Mouse (Mus musculus) kidney, postnatal 14 days (tissue): Measurements from ENCODE around the gene Paxbp1.

Experiments
- DNase-seq: peaks from one replicate; pipeline ENCODE4 v3.0.0; 2022; ENCODE audit warnings: mixed read lengths

Paxbp1 gene

DNA sequence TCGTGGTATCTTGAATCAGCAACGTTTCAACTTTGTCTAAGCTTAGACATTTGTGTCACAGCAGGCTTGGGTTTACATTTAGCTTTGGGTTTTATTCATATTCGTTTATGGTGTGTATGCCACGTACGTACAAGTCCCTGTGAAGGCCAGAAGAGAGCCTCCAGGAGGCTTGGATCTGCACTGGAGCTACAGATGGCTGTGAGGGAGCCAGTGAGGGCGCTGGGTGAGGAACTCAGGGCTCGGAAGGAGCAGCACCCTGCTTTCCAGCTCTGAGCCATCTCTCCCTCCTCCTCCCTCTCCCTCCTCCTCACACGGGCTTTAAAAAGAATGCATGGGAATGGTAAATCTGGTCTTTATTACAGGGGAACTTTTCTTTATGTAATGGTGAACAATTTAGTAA lies 9.3 kb upstream of the Paxbp1 start:
- DNase-seq, result no peak

DNA sequence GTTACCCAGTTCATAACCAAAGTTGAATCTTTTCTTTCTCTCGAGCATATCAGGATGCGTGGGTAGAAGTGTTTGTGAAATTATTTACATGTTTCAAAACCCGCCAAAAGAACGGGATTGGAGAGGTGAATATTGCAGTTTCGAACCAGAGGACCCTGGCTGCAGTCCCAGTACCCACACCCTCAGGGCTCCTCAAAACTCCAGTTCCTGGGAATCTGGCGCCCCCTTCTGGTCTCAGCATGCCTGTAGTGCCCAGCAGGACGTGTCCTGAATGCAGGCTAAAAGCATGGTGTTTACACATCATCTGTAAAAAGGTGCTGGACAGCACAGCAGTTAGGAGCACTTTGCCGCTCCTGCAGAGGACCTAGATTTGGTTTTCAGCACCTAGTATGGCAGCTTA lies 1.2 kb upstream of the Paxbp1 start:
- DNase-seq, result peak; percentile 41

DNA sequence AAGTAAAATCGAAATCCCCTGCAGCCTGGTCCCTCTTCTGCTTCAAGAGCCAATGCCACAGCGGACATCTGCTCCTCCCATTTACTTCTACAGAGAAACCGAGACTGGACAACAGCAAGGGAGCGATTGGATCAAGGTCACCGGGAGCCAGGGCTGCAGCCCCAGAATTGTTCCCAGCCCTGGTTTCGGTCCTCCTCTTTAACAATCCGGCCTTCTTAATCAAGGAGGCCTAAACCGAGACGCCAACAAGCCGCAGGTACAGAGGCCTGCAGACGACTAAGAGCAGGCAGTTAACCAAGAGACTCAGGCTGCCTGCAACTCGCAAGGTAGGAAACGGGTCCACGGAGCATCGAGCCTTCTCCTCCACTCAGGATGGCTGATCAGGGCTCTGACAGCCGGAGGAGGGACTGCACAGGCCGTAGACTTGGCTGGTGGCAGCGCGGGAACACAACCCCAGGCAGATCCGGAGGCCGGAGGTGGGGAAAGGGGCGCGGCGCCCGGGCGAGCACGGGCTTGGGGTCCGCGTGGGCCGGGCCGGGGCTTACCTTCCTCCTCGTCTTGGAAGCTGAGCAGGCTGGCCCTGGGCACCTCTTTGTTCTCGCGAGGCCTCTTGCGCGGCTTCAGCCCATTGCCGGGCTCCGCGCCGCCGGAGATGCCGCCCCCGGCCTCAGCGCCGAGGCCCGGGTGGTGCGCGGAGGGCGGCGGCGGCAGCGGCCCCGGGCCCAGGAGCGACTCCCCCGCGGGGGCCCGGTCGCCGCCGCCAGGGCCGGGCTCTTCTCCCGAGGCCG lies 688 bp downstream of the Paxbp1 start:
- DNase-seq, result peak; percentile 76

DNA sequence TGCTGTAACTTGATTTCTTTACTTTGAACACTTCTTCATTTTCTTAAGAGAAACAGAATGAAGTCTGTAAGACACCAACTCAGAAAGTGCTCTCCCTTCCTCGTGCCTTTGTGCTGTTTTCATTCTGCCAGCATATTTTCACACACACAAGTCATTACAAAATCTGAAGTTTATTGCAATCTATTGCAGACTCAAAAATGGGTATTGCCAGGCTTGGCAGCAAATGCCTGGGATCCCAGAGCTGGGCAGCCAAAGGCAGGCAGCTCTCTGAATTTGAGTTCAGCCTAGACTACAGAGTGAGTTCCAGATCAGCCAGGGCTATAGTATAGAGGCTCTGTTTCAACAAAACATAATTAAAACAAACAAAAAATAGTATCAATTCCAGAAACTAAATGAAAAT lies 1.7 kb downstream of the Paxbp1 start:
- DNase-seq, result no peak

DNA sequence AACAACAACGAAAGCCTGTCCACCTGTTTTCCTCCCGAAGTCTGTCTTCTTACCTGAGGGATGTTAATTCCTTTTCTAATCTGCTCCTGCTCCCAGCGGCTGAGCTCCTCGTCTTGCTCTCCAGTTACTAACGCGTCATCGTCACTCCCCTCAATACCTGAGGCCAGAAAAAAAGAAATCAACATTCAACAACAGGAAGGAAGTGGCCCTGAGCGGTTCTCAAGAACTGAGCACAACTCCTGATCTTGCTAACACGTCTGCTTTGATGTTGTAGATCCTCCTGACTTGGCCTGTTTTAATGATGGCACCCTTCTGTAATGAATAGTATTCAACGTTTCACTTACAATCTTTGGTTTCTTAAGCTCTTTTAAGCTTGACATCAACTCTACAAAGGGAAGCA lies 8.5 kb downstream of the Paxbp1 start:
- no peak for DNase-seq

DNA sequence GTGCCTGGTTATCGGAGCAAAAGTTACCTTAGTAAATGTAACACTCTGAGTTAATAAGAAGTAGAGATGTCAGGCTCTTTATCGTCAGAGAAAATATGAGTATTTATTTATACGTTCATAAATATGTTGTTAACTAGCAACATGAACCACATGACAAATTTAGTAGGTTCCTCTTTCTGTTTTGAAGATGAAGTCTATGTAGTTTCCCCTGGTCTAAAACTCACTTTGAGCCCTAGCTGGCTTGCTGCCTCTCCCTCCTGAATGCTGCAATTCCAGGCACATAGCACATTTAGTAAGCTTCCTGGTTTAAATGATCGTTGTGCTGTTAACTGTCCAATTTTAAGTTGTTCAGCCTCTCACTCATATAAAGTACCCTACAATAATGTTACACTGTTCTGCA lies 13.6 kb downstream of the Paxbp1 start:
- no peak for DNase-seq

DNA sequence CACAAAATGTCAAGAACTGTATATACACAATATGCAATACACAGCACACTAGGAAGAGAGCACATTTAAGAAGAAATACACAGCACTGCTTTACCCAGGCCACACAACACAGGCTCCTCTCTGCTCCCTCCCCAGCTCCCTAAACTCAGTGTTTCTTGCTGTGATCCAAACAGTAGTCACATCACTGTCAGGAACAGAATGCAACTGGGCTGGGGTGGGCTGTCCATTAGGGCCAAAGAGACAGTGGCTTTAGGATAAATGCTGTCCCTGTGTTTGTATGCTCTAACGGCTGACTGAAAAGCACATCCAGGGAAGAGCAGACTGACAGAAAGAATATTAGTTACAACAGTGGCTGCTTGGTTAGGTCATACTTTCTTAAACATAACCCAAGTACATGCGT lies 14.4 kb downstream of the Paxbp1 start:
- no peak for DNase-seq

DNA sequence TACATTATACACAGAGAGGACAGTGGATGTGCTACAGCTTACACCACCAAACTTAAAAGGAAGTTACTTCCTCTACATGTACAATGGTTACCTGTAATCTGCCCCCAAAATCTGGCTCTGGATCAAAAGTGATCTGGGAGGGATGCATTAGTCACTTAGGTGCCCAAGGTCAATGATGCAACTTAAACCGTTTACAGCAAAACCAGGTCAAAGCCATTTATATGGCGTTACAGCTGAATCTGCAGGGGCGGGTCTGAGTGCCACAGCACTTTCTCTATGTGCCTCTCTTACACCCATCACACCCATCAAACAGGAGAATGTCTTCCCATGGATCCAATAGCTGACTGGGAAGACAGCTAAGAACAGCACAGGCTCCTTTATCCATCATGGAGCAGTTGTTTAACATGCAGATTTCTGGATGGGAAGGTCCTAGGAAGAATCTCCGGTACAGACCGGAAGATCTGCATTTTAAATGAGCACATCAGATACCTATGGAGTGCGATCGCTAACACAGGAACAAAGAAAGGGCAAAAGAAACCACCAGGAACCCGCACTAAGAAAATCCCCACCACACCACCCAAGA lies 15.1 kb downstream of the Paxbp1 start:
- no peak for DNase-seq

DNA sequence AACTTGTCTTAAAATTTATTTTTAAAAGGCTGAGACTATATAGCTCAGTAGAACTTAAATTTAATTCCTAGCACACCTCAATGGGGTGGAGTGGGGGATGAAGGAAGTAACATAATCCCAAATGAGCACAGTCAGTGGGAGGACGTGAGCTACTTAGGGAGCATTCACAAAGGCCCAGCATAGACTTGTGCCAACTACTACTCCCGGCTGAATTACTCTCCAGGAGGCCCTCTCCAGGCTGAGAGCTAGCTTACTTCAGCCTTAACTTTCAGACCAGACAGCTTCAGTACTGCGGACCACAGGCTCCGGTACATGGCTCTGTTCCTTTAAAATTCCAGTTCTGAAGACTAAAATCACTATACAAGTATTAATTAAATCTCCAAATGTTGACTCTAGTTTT lies 18.1 kb downstream of the Paxbp1 start:
- no peak for DNase-seq

DNA sequence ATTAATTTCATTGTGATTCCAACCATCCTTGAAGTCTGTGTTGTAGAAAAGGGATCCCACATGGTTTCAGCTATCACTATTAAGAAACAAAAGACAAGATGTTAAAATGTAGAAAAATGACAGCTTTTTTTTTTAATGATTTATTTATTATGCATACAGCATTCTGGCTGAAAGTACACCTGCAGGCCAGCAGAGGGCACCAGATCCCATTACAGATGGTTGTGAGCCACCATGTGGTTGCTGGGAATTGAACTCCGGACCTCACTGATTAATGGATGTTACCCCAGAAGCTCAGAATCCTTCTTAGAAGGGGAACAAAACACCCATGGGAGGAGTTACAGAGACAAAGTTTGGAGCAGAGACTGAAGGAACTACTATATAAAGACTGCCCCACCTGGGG lies 21.0 kb downstream of the Paxbp1 start:
- DNase-seq, result no peak

DNA sequence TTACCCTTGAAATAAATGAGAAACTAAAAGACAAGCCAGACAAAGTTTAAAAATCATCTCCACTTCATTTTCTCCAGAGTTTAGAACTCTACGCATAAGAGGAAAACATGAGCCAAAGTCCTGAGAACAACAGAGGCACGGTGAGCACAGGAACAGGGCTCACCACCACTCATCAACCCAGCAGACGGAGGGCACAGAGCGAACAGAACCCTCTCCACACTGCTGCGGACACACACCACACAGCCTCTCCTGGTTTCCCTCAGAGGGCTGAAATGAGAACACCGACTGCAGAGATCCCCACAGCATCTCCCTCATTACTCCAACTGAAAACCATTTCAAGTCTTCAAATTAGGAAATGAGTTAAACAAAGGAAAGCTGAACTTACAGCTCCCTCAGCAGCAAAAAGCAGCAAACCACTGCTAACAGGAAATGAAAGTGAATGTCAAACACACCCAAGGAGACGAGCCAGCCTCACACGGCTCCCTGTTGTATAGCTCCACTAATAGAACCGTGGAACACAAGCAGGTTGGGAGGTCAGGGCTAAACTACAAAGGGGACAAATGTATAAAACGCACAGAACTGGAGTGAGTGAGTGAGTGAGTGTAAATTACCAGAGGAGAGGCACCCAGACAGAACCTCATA lies 23.4 kb downstream of the Paxbp1 start:
- DNase-seq, result no peak

DNA sequence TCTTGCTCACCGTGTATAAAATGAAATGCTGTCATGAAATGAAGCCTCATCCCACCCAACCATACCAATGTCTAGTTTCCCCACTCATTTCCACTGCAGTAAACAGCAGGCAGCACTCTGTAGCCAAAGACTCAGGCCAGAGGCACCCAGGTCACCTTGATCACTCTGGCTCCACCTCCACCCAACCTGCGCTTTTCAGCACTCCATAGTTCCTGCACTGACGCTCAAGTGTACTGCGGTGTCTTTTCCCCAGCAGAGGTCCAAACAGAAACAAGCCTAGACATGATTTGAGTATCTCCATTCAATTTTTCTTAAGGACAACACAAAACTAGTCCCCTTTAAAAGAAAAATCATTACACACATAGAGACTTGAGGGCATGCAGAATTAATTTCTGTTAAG lies 24.9 kb downstream of the Paxbp1 start:
- no peak for DNase-seq

DNA sequence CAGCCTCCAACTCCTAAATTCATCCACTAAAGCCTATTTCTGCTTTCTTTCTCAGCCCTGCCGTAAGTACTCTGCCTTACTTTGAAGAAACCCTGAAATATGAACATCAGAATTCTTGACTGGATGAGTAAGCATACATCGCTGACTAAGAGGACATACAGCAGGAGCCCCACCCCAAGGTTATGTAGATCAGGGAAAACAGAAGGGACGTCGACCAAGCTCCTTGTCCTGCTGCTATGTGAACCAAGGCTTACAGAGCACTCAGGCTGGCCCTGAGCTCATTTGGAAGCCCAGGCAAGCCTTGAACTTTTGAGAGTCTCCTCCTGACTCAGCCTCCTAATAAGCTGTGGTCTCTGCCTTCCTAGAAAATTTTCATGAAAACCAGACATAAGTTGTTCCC lies 28.6 kb downstream of the Paxbp1 start:
- no peak for DNase-seq

DNA sequence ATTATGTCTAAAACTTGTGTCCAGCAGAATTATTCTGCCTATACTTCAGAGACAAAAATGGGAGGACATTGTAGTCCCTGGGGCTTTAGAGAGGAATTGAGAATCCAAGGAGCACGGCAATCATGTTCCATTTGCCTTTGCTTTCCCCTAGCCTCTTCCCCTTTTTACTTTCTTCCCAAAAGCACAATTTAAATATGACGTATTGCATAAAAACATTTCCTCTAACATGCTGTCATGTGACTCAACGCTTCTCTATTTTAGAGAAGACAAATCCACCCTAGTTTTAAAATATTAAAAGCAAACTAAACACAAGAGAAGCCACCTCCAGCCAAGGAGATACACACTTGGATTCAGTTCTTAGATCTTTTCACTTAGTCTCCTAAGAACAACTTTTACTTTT lies 32.5 kb downstream of the Paxbp1 start:
- no peak for DNase-seq

DNA sequence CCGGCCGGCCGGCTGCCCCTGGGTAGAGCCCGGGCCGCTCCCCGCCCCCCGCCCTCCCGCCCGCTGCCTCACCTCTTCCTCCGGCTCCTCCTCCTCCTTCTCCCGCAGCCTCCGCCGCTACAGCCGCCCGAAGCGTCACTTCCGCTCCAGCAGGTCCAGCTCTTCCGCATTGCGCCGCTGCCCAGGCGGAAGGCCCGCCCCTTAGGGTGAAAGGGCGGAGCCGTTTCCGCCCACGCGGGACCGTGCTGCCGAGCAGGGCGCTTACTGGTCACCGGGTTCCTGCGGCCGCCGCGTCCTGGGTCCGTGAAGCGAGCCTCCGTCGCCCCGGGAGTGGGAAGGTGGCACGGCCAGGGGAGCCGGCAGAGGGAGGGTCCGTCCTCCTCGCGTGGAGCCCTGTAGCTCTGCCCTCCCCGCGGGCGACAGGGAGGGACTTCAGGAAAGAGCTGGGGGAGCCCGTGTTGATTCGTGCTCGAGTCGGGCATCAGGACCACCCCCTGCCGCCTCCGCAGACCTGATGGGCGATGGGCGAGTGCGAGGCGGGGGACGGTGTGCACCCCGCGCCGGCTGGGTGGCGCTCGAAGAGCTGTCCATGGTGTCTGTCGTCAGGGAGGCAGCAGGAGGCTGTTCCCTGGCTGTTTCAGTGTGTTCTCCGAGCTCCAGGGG lies 33.2 kb downstream of the Paxbp1 start, which contains the start of gene Synj1:
Gene Synj1 (minus strand): TSS at position 288 of the 663 bp plus-strand sequence.
- peak; percentile 94 for DNase-seq

DNA sequence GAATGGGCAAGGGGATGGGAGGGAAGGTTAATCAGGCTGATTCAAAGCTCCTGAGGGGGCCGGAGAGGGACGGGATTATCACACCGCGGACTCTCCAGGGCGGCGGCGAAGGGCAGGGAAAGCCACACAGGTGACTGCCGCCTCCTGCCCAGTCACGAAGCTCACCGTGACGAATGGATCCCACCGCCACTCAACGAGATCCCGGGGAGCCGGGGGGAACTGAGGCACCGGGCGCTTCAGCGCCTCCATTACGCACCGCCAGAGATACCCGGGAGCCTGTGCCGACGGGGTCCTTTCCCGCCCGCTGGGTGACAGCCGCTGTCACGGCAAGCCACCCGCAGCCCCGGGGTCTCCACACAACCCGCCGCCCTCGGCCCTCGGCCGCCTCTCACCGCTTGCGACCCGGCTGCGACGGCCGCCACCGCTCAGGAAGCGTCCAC lies 33.7 kb downstream of the Paxbp1 start:
- DNase-seq, result no peak

DNA sequence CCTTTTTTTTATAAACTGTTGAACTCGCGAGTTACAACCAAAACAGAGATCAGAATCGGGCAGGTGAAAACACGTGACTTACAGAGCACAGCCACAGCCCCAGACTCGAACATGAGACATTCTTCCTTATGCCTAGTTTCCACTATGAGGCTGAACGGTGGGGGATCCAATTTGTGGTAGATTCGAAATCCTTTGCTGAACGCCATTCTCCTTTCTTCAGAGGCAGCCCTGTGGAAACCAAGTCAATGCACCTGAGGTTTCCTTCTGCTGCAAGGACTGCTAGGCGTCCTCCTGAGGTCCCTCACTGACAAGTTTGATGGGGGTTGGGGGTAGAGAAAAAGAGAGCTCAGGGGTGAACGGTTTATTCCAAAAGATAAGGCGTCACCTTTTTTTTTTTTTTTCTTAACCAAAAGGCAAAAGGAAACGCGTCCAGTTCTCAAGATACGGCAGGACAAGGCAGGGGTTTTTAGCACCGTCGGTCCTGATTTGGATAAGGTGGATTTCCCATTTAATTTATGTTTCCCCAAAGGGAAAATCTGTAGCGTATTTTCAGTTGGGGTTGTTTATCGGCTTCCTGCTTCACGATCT lies 34.3 kb downstream of the Paxbp1 start:
- no peak for DNase-seq

DNA sequence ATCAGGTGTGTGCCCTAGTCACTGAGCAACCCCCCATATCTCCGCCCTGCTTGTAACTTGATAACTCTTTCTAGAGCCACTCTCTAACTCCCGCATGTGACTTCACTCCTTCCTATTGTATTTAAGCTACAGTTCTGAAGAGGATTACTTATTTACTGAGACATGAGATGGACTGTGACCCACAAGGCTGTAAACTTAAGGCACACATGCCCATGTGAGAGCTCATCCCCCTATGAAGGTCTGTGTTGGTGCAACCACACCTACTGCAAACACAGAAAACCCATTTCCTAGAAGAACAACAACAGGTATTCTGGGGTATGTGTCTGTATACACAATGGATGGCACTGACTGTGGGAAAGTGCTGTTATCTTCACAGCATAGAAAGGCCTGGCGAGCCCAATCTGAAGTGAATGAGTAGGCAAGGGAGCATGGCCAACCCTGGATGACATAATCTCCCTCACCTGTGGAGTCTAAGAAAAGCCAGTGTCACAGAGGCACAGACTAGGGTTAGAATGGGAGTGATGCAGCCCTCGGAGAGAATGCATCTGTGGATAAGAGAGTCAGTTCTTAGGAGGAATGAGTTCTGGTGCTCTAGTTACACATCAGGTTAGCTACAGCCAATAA lies 39.3 kb downstream of the Paxbp1 start:
- DNase-seq, result peak; percentile 20

DNA sequence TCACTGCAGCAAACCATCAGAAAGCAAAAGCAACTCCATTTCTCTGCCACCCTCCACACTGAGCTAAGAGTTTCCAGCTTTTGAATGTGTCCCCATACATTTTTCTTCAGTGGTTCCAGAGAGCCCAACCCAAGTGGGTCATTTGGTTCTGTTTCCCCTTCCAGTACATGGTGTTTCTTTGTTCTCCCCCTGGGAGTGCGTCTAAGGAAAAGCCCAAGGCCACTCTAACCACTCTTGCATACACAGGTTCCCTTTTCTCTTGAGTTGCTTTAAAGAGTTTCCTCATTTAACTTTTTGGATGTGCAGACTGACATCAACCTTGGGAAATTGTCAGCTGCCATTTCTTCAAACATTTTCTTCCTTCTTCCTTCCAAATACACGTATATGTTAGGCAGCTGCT lies 43.2 kb downstream of the Paxbp1 start:
- DNase-seq, result no peak

DNA sequence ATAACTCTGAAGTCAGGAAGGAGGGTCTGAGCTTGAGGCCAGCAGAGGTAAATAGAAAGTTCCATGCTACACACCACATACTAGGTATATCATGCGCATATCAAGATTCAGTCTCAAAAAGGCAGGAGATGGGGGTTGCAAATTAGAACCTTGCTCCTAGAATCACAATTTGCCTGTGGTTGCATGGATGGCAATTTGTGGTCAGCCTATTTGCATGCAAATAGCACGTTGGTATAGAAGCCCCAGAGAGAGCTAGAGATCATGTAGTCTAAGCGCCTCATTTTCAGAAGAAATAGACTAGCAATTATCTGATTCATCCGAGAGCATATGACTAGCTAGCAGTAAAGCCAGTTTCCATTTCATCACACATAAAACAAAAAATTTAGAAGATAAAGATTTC lies 44.5 kb downstream of the Paxbp1 start:
- DNase-seq, result no peak

DNA sequence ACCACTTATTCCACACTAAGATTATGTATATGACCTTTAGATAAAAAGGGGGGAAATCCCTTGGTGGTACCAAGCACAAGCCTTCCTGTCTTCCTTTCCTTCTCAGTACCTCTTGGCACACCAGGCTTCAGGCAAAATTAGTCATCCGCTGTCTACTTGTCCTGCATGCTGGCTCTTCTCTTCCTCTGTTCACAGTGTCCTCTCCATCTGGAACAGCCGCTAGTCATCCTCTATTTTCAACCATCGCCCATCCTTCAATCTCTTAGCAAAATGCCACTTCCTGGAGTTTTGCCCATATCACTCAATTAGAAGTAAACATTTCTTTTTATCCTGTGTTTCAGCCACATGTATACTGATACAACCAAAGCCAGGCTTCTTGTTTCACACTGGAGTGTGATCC lies 46.5 kb downstream of the Paxbp1 start:
- DNase-seq, result no peak

DNA sequence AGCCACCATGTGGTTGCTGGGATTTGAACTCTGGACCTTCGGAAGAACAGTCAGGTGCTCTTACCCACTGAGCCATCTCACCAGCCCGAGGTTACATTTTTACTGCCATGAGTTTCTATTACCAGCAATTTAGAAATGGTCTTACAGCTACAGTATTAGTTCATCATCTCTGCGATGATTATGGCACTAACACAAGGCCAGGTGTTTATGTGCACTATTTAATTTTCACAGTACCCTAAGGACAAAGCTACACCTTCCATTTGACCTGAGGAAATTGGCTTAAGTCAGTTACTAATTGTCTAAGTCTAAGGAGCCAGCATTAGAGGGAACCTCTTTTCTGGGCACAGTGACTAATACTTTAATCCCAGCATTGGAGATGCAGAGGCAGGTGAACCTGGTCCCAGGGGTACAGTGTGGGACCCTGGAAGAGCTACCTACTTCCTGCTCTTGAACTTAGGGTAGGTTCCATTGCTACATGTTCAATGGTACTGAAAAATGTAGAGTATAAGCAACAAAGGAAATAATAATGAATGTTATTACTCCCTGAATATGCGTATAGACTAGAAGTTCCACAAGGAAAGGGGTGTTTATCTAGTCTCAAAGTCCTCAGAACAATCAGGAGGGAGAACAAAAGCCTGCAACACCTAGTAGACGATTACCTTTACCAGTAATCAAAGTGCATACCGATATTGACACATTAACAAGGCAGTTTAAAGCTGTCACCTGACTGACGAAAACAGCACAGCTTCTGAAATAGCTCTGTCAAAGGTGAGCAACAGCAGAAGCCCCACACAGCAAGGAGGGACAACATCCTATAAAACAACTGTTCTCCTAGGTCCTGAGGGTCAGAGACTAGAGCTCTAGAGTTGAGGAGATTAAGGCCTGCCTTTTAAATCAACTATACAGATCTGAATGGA lies 47.8 kb downstream of the Paxbp1 start:
- DNase-seq, result no peak
